Mouse (Mus musculus) right cerebral cortex, postnatal 14 days (tissue): ENCODE results near the gene Pfkm.

ENCODE experiments used
- DNase-seq: peaks from one replicate; pipeline ENCODE4 v3.0.0; 2022

Pfkm gene

DNA sequence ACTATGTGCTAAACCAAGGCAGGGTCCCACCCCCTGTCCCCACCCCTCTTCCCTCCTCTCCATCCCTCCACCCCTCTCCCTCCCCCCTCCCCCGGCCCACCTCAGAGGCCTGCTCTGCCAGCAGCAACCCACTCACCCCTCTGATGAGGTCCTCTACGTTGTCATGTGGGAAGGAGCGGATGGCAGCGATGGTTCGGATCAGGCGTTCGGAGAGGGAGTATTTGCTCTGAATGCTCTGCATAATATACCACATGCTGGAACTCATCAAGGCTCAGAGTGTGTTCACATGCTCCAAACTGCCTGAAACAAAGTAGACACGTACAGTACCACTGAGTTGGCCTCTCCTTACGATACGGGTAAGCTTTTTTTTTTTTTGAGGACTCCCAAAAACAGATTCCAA lies 50.1 kb downstream of the Pfkm start:
- DNase-seq = no peak

GRCm38 (mm10) chr15:98144861-98145507 lies 52.6 kb downstream of the Pfkm start:
- DNase-seq = peak; percentile 36

DNA sequence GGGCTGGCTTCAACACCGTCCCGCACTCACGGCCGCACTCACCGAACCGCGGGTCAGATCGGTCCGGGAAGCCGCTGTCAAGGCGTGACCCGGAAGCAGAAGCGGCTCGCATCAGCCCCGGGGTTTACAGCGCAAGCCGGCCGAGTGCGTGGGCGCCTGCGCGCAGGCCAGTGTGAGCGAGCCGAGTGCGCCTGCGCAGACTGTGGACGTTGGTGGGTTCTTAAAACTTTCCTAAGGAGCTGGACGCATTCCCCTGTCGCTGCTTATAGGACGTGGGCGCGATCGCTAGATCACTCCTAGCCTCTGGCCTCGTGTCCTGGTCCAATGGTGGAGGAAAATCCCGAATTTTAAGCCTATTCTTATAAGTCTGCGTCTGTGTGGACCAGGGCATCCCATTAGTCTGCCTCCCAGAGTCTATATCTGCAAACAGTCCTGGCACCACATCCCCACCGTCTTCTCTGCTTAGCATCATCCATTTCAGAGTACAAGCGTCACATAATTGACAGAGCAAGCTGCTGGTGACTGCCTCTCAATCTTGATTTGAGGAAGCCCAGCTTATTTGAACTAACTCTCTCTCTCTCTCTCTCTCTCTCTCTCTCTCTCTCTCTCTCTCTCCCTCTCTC lies 53.3 kb downstream of the Pfkm start:
- DNase-seq = peak; percentile 98

- DNase-seq = no peak
Observed at GRCm38 (mm10) chr15:98148356-98148755, 56.0 kb downstream of the Pfkm start.

- DNase-seq = no peak
Observed at GRCm38 (mm10) chr15:98149166-98149602, 56.8 kb downstream of the Pfkm start.

DNA sequence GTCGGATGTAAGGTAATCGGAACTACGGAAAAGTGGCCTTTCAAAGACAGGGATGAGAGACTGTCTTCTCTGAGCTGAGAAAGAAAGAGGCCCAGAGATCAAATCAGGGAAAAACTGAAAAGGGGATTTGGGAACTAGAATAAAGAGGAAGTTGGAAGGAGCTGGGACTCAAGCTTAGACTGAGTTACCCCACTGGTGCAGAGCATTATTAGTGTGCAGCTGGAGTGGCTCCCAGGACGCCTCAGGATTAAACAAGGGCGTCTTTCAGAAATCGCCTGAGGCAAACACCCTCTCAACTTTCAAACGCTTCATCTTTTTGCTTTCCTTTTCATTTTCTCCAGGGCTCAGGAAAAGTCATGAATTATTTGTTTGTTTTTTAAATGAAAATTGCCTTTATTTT lies 60.5 kb downstream of the Pfkm start:
- DNase-seq = no peak

DNA sequence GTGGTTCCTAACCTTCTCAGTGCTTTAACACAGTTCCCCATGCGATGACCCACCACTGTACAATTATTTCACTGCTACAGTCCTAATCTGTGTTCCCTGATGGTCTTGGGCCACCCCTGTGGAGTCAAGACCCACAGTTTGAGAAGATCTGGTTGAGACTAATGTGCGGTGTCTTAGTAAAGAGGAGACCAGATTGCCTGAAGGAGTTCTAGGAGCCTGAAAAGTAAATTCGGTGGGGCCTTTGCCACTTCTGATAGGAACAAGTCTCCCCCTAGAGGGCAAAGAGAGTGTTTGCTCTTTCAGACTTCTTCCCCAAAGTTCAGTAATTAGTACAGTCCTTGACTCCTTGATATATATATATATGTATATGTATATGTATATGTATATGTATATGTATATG lies 61.2 kb downstream of the Pfkm start:
- no peak for DNase-seq

GRCm38 (mm10) chr15:98154146-98154545 lies 61.8 kb downstream of the Pfkm start:
- no peak for DNase-seq

- DNase-seq = no peak
Observed at GRCm38 (mm10) chr15:98154631-98155030, 62.2 kb downstream of the Pfkm start.

DNA sequence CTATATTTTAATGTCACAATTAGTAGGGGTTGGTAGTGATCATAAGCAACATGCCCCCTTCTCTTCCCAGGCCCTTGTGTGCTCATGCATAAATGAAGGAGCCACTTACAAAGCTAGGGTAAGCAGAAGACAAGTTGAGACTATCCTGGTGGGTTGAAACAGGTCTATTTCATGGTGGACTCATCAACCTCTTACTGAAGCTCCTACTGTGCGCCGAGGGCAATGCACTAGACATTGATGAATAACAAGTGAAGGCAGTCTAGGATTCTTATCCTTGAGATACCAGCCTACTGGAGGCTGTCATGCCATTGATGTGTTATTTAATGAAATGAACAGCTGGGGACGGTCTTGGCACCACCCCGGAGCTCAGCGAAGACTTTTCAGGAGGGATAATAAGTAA lies 62.9 kb downstream of the Pfkm start:
- DNase-seq = no peak

GRCm38 (mm10) chr15:98155944-98156343 lies 63.6 kb downstream of the Pfkm start:
- no peak for DNase-seq

GRCm38 (mm10) chr15:98157253-98157652 lies 64.9 kb downstream of the Pfkm start:
- no peak for DNase-seq

GRCm38 (mm10) chr15:98161026-98161805 lies 68.8 kb downstream of the Pfkm start:
- no peak for DNase-seq

DNA sequence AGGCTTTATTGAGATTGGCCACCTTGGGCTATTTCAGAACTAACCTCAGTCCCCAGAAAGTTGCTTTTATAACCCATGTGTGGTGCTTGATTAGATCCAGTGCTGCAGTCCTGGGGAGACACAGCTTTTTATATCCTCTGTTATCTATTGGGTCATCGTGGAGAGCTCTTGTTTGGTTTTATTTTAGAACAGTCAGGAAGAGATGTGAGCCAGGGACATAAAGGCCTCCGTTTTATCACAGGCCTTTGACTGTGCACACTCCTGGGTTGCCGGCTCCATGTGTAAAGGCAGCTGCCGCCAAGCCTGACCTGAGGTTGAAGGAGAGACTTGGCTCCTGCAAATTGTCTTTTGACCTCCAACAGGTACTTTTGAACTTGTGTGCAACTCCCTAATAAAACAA lies 70.2 kb downstream of the Pfkm start:
- DNase-seq = no peak

- DNase-seq = no peak
Observed at GRCm38 (mm10) chr15:98165525-98165924, 73.1 kb downstream of the Pfkm start, which contains the start of gene Asb8. Asb8 (minus strand) TSS chr15:98165625.

DNA sequence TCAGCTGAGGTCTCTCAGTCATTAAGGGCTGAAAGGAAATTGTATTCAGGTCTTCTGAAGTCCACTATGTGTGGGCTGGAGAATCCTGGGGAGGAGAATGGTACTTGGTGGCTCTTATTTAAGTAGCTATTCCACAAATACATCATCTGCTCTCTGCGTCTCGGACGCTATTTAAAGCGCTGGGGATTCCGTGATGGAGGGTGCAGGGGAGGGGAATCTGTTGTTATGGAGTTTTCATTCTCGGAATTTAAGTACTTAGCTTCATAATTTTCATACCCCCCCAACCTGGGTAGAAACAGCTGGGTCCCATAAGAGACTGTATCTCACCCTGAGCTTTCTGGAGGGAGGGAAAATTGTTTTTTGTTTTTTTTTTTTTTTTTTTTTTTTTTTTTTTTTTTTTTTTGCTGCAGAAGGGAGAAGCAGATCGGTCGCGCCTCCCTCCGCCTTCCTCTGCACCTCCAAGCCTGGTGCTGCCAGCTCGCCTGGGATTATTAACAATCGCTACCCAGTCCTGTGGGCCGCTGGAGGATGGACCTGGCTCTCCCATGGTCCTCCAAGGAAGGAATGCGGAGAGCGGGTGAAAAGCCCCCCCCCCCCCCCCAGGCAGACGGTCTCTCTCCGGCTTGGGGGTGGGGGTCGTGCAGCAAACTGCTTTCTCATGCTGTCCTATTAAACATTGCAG lies 74.7 kb downstream of the Pfkm start, which contains the start of gene Ccdc184:
TSS of gene Ccdc184 (plus strand) at position 196 of the 682 bp plus-strand sequence.
- DNase-seq = peak; percentile 49

- DNase-seq = peak; percentile 89
Observed at GRCm38 (mm10) chr15:98167645-98168621, 75.5 kb downstream of the Pfkm start.

GRCm38 (mm10) chr15:98168622-98169004 lies 76.2 kb downstream of the Pfkm start:
- DNase-seq = no peak

DNA sequence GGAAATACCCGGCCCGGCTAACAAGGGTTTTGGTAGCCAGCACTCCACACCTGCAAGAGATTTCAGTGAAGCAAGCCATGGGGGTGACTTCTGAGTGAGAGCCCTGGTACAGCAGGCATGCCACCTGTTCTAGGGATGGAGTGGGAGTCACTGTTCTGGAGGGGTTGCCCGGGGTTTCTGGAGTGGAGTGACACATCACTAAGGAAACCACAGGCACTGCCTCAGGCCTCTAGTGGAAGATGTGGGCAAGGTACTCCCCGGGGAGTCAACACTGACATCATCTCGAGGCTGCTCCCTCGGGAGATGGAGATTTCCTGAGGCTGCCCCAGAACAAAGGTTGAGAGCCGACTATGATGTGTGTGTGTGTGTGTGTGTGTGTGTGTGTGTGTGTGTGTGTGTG lies 78.0 kb downstream of the Pfkm start:
- DNase-seq = peak; percentile 62

DNA sequence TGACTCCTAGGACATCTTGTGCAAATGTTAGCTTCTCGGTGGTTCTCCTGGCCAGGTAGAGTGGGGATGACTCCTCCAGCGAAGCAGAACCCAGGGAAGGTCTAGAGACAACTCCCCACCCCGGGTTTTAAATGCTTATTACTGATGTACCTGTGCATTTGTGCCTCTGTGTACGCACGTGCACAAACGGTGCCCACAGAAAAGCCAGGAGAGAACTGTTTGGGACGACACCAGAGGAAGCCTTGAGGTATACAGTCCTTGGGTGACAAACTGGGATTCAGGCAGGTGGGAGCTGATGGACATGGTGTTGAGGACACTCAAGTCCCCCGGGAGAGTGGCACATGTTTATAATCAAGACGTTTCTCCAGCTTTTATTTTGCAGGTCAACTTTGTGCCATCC lies 78.5 kb downstream of the Pfkm start:
- DNase-seq = no peak

DNA sequence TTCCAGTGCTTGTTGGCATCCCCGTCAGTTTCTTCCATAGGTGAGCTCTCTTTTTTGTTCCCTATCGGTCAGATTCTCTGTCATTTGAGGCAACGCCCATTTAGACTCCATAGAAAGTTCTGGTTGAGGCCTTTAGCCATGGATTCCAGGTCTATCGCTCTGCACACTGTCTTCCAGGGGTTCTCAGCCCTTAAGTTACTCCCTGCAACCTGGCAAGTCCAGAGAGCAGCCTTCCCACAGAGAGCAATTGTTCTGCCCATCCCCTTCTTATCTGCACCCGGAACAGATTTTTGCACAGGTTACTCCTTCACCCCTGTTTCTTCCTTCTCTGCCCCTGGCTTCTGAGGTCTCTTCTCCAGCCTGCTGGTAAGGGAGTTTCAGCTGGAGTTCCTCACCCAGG lies 79.7 kb downstream of the Pfkm start:
- no peak for DNase-seq

DNA sequence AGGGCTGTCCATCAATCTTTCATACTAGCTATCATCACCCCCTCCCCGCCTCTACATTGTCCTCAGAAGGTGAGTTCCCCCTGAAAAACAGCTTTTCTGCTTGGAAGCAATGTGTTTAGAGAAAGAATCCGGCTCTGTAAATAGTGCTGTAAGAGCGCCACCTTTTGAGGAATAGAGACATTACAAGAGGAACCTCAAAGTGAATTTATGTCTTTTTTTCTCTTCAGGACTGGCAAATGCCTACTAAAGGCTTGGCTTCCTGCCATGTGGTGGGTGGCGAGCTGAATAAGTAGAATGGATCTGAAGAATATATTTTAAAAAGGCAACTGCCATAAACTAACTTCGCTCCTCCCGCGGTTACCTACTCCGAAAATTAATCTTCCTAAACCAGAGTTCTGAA lies 81.4 kb downstream of the Pfkm start:
- peak; percentile 84 for DNase-seq
